Mouse (Mus musculus) brown adipose tissue, adult 24 weeks (tissue): ENCODE measurements around the gene Cyp51. TPM values are rescaled to one million over a fixed set of nuclear protein-coding genes. Genes with fewer than 3 reads are reported as not detected.
"Not testable (repeated sequence)": the region's sequence is repeated elsewhere in the genome, so short reads cannot be mapped to it uniquely, and the experiment has no call there.

Experiments
- H3K27ac ChIP-seq: fragments of 200-500 bp; replicated peaks from 2 replicates; pipeline ENCODE4 v1.5.1; 2012; ENCODE audit warnings: low read depth, mild to moderate bottlenecking, low read length
- H3K4me1 ChIP-seq: fragments of 200-500 bp; 2 replicates; pipeline ENCODE4 v1.6.1; 2012; ENCODE audit warnings: low read length, mixed read lengths; ENCODE audit not compliant: control insufficient read depth, insufficient read depth, insufficient read length
- H3K4me3 ChIP-seq: fragments of 200-500 bp; 2 replicates; pipeline ENCODE4 v1.5.1; 2012; ENCODE audit warnings: low read depth, mild to moderate bottlenecking, low read length, moderate library complexity; ENCODE audit not compliant: insufficient read depth
- polyA plus RNA-seq: library from polyadenylated mRNA; stranded (reverse); fragments of >200 nt; gene quantifications from 2 replicates; pipeline ENCODE4 v1.2.4, GENCODE M21; 2012; ENCODE audit not compliant: missing spikeins, insufficient read depth, insufficient read length

The Cyp51 gene
- polyA plus RNA-seq = 26.6 and 36.8 TPM in 2 replicates

- H3K4me3 ChIP-seq = peak within 1 kb of the TSS; percentile 76
- H3K4me1 ChIP-seq = no peaks in the 10 kb centered on the region
- H3K27ac ChIP-seq = peak within 1 kb of the TSS; percentile 86
Observed at GRCm38 (mm10) chr5:4104341-4105040, at the start of gene Cyp51. Gene Cyp51, minus strand, starts transcription at chr5:4104746.

- H3K4me1 ChIP-seq = no peaks in the 10 kb centered on the region
- H3K27ac ChIP-seq = no peak overlapping the region
- no peak overlapping the region for H3K4me3 ChIP-seq
Observed at GRCm38 (mm10) chr5:4112570-4113098, 8.1 kb upstream of the Cyp51 start.

- H3K4me1 ChIP-seq, H3K27ac ChIP-seq, H3K4me3 ChIP-seq: not testable (repeated sequence)
Observed at GRCm38 (mm10) chr5:4107056-4107455, 2.5 kb upstream of the Cyp51 start.

GRCm38 (mm10) chr5:4105651-4106186 lies 1.2 kb upstream of the Cyp51 start:
- Histone ChIP-seq H3K27ac (no peak overlapping the region), H3K4me3 (no peak overlapping the region), H3K4me1 (no peaks in the 10 kb centered on the region)

GRCm38 (mm10) chr5:4103626-4104340 lies 763 bp downstream of the Cyp51 start:
- Histone ChIP-seq H3K4me3 (peak overlapping the region; percentile 76), H3K4me1 (no peaks in the 10 kb centered on the region), H3K27ac (no peak overlapping the region)

- H3K27ac ChIP-seq = no peak overlapping the region
- no peak overlapping the region for H3K4me3 ChIP-seq
- H3K4me1 ChIP-seq = no peaks in the 10 kb centered on the region
Observed at GRCm38 (mm10) chr5:4101770-4102169, 2.8 kb downstream of the Cyp51 start.

GRCm38 (mm10) chr5:4101031-4101430 lies 3.5 kb downstream of the Cyp51 start:
- Histone ChIP-seq H3K27ac (no peak overlapping the region), H3K4me3 (no peak overlapping the region), H3K4me1 (no peaks in the 10 kb centered on the region)

- Histone ChIP-seq H3K4me1 (no peaks in the 10 kb centered on the region), H3K27ac (no peak overlapping the region), H3K4me3 (no peak overlapping the region)
Observed at GRCm38 (mm10) chr5:4094471-4094870, 10.1 kb downstream of the Cyp51 start.

- no peaks in the 10 kb centered on the region for H3K4me1 ChIP-seq
- H3K27ac ChIP-seq = no peak overlapping the region
- H3K4me3 ChIP-seq = no peak overlapping the region
Observed at GRCm38 (mm10) chr5:4088190-4088589, 16.4 kb downstream of the Cyp51 start.

- Histone ChIP-seq H3K4me3 (no peak overlapping the region), H3K4me1 (no peaks in the 10 kb centered on the region), H3K27ac (no peak overlapping the region)
Observed at GRCm38 (mm10) chr5:4086309-4086708, 18.2 kb downstream of the Cyp51 start.

GRCm38 (mm10) chr5:4084948-4085347 lies 19.6 kb downstream of the Cyp51 start:
- no peak overlapping the region for H3K27ac ChIP-seq
- H3K4me1 ChIP-seq = no peaks in the 10 kb centered on the region
- H3K4me3 ChIP-seq = no peak overlapping the region

GRCm38 (mm10) chr5:4081513-4081912 lies 23.0 kb downstream of the Cyp51 start:
- Histone ChIP-seq H3K4me1 (no peaks in the 10 kb centered on the region), H3K27ac (no peak overlapping the region), H3K4me3 (no peak overlapping the region)

GRCm38 (mm10) chr5:4080861-4081260 lies 23.7 kb downstream of the Cyp51 start:
- Histone ChIP-seq H3K27ac (no peak overlapping the region), H3K4me1 (no peaks in the 10 kb centered on the region), H3K4me3 (no peak overlapping the region)

- Histone ChIP-seq H3K4me3 (no peak overlapping the region), H3K4me1 (no peaks in the 10 kb centered on the region), H3K27ac (no peak overlapping the region)
Observed at GRCm38 (mm10) chr5:4079086-4079485, 25.5 kb downstream of the Cyp51 start.

GRCm38 (mm10) chr5:4067203-4067602 lies 37.3 kb downstream of the Cyp51 start:
- Histone ChIP-seq H3K27ac (no peak overlapping the region), H3K4me1 (no peaks in the 10 kb centered on the region; the same call in 1 of the 2 replicates), H3K4me3 (no peak overlapping the region)
